Mouse (Mus musculus): ENCODE measurements around the gene Stx5a.

DNA sequence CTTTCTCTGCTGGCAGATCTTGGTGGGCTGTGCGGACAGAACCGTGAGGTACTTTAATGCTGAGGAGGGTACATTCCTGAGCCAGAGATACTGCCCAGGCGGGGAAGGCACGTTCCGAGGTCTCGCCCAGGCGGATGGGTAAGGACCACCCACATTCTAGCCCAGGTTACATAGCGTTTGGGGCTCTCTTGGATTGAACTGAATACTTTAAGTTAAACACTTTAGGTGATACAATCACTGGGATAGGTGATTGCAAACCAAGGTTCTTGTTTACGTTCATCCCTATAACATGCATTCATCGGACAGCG lies 5.1 kb upstream of the Stx5a start:
- TF ChIP-seq GATA1 (IDR thresholded peaks at IDR 0.05; ENCODE audit: borderline replicate concordance, low read length) (no peak), FLI1 (IDR thresholded peaks at IDR 0.05; ENCODE audit: low read length) (no peak)
